Mouse (Mus musculus): ENCODE measurements around the gene Cercam.

DNA sequence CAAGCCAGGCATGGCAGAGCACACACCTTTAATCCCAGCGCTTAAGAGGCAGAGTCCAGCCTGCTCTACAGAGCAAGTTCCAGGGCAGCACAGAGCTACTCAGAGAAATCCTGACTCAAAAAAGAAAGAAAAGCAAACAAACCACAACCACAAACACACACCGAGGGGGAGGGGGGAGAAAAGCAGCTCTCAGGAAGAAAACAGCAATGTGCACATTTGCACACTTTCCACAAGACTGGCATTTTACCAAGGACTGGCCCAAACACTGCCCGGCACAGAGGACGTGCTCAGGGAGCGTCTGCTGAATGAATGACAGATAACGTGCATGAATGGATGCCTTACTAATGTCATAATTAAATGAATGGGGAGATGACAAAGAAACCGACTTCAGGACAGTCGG lies 19.9 kb upstream of the Cercam start:
- TF ChIP-seq POLR2A (IDR thresholded peaks at IDR 0.05; ENCODE audit: borderline replicate concordance, extremely low read depth, insufficient read depth, insufficient read length, poor library complexity, severe bottlenecking) (no peak), CTCF (IDR thresholded peaks at IDR 0.05; ENCODE audit: borderline replicate concordance, extremely low read depth, insufficient read depth, insufficient read length) (no peak)

All from brain, embryonic 14.5 days (tissue).